Comparison of ENCODE assay signal across 19 mouse cellular contexts in genomic region chr4:34424131-34424646, GRCm38 (mm10).
"Had no signal": no experiment of that assay in that cellular context is flagged by ENCODE, and none has a peak within 500 bp of the region (broad histone marks: within the 10 kb centered on the region; RNA-seq: fewer than 3 reads in every experiment).

No protein-coding gene starts in this region.

- H3K4me2 ChIP-seq: lung, embryonic 14.5 days; midbrain, embryonic 12.5 days; neural tube, embryonic 13.5 days; neural tube, embryonic 15.5 days had no signal

- H3K36me3 ChIP-seq: midbrain, embryonic 10.5 days; midbrain, embryonic 12.5 days; neural tube, embryonic 13.5 days; neural tube, embryonic 15.5 days had no signal

- H3K27me3 ChIP-seq: midbrain, embryonic 12.5 days; neural tube, embryonic 13.5 days; neural tube, embryonic 15.5 days had no signal

- H3K4me3 ChIP-seq: midbrain, embryonic 10.5 days; midbrain, embryonic 12.5 days; myocyte; neural tube, embryonic 13.5 days; neural tube, embryonic 15.5 days had no signal

- H3K9me3 ChIP-seq: midbrain, embryonic 10.5 days; midbrain, embryonic 12.5 days; neural tube, embryonic 13.5 days; neural tube, embryonic 15.5 days had no signal

- H3K27ac ChIP-seq: midbrain, embryonic 10.5 days; midbrain, embryonic 12.5 days; neural tube, embryonic 13.5 days; neural tube, embryonic 15.5 days had no signal

- H3K9ac ChIP-seq: lung, embryonic 14.5 days; midbrain, embryonic 12.5 days; neural tube, embryonic 13.5 days; neural tube, embryonic 15.5 days had no signal

- ATAC-seq: midbrain, embryonic 16.5 days had no signal

- DNase-seq: lung, adult 18-20 months; lung, embryonic 14.5 days; lung, postnatal 10 days; lung, postnatal 4 days; midbrain, embryonic 14.5 days; retina, postnatal 1 day; right cerebral cortex, adult 18-20 months; right cerebral cortex, postnatal 25 days; right cerebral cortex, postnatal 4 days; spleen, adult 18-20 months; thymus, adult 18-20 months; thymus, postnatal 14 days; thymus, postnatal 36 days had no signal

- H3K4me1 ChIP-seq: midbrain, embryonic 10.5 days; midbrain, embryonic 12.5 days; neural tube, embryonic 13.5 days; neural tube, embryonic 15.5 days had no signal
